Mouse (Mus musculus): ENCODE results near the gene Clint1. TPM values are rescaled to one million over a fixed set of nuclear protein-coding genes. Genes with fewer than 3 reads are reported as not detected.

The Clint1 gene
- total RNA-seq, 2 experiments from 2014 or later: 64.9 to 69.6 TPM

DNA sequence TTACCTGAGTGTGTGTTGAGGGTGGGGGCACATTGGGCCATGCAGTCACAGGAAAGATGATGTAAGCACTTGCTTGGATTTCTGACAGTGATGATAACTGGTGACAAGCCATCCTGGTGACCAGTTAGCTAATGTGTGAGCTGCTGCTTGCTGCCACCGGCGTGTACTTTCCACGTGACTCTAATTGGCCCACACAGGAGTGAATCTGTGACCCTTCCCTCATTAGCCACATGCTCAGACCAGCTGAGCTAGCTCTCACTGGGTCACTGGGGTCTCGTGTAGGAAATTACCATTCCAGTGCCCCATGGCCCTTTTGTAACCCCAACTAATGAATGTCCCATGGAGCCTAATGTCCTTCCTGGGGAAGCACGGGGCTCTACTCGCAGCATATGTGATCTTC is 73.6 kb downstream of the Clint1 start:
- no peak for DNase-seq (ENCODE audit: low spot score in 2 of 2)

DNA sequence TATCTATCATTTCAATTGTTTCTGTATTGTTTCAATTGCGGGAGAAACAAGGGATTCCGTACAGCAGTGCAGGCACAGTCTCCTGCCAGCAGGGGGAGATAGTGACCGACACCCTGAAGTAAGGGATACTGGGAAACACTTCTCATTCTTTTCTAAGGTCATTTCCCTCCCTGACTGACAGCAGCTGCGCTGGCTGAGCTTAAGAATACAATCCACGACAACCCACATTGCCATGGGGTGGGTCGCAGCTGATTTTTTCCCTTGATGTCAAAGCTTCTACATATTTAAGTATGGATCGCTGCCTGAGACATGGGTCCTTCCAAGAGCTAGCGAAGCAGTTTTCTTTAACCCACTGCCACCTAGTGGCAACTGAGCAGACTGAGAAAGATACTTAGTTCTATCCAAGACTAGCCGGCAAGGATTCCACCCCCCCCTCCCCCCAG is 74.8 kb downstream of the Clint1 start:
- peak; percentile 48 to 81 for DNase-seq (ENCODE audit: low spot score in 2 of 2)

DNA sequence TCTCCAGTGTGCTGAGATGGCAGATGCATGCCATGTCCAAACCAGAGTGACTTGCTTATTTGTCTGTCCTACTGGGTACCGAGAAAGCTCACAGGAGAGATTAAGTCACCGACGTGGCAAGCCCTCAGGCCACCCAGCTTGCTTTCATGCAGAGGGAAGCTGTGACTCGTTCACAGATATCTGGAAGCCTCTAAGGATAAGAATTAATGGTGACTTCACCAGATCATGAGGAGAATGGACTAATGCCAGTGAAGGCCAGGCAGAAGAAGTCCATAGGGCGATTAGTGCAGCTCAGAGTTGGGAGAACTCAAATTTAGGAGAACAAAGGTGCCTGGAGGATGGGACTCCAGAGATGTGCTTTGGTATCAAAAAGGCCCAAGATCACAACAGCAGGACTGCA is 75.6 kb downstream of the Clint1 start:
- no peak for DNase-seq (ENCODE audit: low spot score in 2 of 2)

DNA sequence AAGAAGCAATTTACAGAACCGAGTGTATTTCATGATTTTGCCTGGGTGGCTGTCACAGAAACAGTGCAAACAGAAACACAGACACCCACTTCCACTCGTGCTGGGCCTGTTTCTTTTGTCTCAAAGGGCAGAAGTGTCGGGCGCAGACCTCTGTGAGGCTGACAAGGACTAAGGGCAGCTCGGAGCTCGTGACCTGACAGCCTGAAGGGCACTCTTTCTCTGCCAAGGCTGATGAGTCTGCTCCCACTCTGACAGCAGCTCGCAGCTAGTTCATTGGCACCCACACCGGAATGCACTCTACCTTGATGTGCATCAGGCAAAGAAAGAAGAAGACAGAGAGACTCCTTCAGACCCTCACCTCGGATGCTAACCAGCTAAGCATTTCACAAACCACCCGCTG is 77.7 kb downstream of the Clint1 start:
- no peak for DNase-seq (ENCODE audit: low spot score in 2 of 2)

DNA sequence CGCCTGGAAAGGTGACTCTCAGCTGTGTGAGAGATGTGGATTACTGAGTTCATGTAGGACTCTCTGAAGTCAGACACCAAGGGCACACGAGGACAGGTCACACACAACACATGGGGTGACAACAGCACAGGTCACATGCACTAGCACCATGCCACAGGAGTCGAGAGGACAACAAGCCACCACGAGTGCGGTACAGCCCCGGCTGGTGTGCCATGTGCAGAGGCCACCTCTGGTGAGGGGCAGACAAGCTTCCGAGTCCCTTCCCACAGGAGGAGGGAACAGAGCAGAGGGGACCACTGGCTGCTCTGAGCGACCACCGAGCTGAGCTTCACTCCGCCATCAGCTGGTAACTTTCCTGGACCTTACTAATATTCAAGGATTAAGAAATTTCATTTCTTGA is 80.9 kb downstream of the Clint1 start:
- DNase-seq (ENCODE audit: low spot score in 2 of 2): no peak

DNA sequence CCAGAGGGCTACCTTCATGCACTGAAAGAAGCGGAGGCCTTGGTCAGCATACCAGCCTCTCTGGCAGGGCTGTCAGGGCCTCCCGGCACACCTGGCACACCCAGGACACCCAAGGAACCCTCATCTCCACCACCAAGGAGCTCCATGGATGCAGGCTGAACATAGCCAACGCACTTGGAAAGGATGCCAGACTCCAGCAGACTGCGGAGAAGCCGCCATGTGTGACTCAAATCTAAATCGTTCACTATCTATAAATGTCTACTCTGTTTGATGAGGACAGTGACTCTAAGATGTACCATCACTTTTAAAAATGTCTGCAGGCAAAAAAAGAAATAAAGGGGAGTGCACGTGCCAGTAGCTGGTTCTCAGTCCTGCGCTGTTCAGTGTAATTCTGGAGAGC is 85.6 kb downstream of the Clint1 start:
- no peak for DNase-seq (ENCODE audit: low spot score in 2 of 2)

DNA sequence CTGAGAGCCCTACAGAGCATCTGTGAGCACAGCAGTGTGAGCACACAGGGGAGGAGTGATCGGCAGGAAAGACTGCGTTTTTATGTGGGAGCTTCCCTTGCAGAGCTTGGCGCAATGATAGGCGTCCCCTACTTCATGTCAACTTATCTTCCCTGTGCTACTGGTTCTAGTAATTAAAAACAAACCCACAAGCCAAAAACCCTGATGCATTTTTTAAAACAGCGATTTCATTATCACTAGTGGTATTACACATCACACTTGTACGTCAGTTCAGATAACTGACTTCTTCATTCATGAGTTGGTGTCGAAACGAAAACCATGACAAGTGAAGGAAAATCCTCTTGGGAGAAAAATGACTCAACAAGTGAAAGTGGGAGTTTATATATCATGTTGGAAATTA is 87.1 kb downstream of the Clint1 start:
- no peak for DNase-seq (ENCODE audit: low spot score in 2 of 2)

DNA sequence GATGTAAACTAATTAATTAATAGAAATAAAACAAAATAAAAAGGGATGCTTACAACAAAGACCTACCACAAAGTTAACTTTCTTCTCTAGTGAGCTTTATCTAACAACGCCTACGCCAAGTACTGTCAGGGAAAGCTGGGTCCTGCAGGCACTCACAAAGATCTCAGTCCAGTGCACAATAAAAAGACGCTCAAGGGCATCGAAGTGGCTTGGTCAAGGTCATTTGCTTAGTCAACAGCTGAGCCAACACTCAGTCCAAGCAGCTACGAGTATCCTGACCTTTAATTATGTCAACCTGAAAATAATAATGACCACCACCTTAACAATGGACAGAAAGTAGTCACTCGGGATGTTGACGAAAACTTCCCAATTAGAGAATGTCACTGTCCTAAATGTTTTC is 90.4 kb downstream of the Clint1 start:
- DNase-seq (ENCODE audit: low spot score in 2 of 2): no peak

DNA sequence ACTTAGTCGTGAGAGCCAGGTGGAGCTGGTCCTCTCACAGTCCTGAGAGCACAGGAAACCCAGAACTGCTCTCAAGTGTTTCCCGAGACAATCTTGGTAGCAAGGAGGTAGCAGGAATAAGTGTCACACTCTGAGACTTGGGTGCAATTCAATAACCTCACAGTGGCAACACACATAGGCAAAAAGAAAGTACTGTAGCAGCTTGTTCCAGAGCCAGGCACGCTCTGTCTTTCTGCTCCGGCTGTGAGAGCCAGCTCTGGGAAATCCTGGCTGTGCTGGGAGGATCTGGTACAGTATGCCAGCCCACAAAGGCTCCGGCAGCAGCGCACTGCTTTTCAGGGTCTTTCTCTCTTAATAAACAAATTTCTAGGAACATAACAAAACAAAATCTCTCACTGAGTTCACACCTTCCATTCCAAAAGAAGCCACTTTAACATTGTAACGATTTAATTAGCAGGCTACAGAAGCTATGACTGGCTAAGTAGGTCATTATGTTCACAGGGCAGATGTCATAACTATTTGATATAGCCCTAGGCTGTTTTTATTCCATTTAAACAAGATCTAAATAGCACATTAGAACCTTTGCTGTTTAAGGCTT is 91.4 kb downstream of the Clint1 start:
- no peak for DNase-seq (ENCODE audit: low spot score in 2 of 2)

DNA sequence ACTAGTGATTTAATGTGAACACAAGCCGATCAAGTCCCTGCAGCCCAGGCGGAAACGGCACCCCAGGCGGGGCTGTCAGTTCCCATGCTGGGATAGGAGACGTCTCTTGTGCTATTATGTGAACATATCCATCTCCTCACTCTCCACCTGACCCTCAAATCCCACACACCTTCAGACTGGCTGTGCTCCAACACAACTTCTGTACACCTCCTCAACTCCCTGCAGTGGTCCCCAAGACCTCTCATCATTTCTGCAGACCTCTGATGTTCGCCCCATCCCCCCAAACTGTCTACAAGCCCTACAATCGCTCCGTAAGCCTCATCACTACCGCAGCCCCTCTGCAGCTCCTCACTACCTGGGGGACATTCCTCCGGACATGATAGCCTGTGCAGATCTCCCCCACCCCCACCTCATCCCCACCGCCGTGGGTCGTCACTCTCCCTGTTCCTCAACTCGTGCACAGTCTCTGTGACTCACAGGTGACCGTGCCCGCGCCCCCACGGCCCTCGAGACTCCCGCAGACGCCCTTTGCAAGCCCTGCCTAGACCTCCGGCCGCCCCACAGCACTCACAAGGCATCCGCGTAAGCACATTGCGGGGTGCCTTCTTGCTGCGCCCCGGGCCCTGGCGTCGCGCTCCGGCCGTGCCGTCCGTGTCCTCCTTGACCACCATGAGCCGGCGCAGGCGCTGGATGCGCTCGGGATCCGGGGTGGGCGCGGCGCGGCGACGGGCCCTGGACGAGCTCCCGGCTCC is 92.2 kb downstream of the Clint1 start:
- no peak for DNase-seq (ENCODE audit: low spot score in 2 of 2)

DNA sequence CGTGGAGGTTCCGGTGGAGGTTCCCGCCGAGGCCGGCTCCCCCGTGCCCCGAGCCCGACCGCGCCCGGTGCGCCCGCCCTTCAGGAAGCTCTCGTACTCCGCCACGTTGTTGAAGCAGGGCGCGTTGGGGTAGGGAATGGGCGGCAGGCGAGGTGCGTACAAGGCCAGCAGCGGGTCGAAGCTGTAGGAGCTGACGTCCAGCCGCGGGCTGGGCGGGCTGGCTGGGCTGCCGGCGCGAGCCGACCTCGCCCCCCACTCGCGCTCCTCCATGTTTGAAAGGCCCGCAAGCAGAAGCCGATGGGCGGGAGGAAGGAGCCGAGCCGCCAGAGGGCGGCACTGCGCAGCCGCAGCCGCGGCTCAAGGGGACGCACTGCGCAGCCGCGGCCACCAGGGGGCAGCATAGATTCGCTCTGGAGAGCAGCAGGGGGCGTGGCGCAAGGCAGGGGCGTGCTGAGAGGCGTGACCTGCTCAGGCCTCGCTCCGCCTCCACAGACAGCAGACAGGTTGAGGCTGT is 92.8 kb downstream of the Clint1 start, which contains the start of gene Lsm11:
Gene Lsm11, minus strand, starts transcription at position 293 of the 514 bp plus-strand sequence.
- DNase-seq (ENCODE audit: low spot score in 2 of 2): peak; percentile 96 to 98

DNA sequence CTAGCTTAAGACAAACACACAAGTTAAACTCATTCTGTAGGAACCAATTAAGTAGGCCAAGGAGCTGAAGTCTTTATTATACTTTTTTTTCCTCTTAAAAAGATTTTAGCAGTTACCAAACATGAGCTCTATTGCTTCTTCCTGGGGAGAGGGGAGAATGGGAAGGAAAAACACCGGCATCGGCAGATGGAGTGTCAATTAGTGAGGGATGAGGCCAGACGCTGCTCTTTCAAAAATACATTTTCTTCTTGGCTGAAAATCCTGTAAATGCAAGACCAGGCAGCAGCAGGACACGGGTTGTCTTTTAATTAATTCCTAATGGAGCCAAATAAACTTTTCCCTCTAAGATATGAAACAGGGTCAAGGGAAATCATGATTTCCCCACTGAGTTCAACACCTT is 94.9 kb downstream of the Clint1 start:
- no peak for DNase-seq (ENCODE audit: low spot score in 2 of 2)

DNA sequence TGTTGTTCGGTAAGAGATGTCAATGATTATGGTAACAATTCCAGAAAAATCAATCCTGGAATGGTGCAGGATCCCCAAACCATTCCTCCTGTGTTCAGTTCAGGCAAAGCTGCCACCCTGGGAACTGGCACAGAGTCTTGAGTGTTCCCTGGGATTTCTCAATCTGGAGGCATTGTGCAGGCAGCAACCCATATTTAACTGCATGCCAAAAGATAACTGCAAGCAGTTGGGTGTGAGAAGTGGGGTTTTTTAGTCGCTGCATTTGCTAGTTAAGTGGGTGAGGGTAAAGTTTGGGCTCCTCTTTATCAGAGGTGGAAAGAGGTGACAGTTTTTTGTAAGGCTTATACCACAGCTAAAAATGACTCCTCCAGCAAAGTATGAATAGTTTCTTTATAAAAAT is 95.6 kb downstream of the Clint1 start:
- no peak for DNase-seq (ENCODE audit: low spot score in 2 of 2)

DNA sequence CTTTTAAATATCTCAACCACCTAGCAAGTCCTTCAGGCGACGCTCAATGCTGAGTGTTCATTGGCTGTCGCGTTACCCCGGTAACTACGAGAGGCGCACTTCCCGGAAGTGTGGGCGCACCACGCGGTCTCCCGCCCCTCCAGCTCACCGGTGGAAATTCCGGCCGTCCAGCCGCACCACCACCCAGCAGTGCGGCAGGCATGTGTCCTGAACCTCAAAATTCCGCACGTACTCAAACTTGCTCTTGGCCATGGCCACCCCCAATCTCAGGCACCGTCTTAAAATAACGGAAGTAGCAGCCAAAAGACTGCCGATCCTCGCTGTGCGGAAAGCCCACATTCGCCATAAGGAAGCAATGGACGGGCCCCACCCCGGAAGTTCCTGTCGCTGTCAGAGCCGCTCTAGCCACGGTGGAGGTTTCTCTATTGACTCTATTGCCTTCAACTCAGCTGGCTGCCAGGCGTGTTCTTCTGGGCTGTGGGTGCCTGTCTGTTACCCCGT is 103.3 kb downstream of the Clint1 start, which contains the start of gene Thg1l:
Gene Thg1l, minus strand, starts transcription at position 368 of the 501 bp plus-strand sequence.
- DNase-seq (ENCODE audit: low spot score in 2 of 2): peak; percentile 70 to 88

DNA sequence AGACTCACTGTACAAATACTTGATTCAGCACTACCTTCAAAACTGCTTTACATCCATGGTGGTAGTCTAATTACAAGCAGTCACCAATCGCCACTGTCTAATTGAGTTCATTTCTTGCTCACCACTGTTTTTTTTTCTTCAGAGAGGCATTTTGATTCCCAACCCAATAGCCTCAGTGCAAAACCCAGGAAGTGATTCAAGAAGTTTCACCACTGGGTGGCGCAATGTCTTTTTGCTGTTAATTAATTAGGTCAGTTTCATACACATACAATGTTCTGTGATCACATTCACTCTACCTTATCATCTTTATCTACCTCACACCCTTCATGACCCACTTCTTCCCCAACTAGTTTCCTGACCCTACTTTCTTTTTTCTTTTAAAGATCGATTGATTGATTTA is 107.7 kb downstream of the Clint1 start:
- no peak for DNase-seq (ENCODE audit: low spot score in 2 of 2)

DNA sequence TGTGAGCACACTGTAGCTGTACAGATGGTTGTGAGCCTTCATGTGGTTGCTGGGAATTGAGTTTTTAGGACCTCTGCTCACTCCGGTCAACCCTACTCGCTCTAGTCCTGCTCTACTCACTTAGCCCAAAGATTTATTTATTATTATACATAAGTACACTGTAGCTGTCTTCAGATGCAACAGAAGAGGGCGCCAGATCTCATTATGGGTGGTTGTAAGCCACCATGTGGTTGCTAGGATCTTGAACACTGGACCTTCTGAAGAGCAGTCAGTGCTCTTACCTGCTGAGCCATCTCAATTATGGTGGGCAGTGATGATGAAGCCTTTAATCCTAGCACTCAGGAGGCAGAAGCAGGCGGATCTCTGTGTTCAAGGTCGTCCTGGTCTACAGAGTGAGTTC is 108.2 kb downstream of the Clint1 start:
- no peak for DNase-seq (ENCODE audit: low spot score in 2 of 2)

Small RNA genes lying within 50 kb of the gene (microRNA-seq; reads per million reads assigned to microRNA genes)
- not detected for gene Gm22751

Other genes with a start within 250 kb of the Clint1 start
- gene Lsm11, start 92.9 kb downstream of the Clint1 start, total RNA-seq (2021): 1 to 10 TPM; 4.9 to 5.6 TPM
- 1 to 10 TPM; 7.5 to 9.4 TPM for gene Thg1l, start 103.4 kb downstream of the Clint1 start, total RNA-seq (2021)
- under 1 TPM; 0.29 to 0.32 TPM for gene Sox30, start 128.3 kb downstream of the Clint1 start, total RNA-seq (2021)
- gene Gm12166, start 200.3 kb downstream of the Clint1 start, total RNA-seq (2021): 1 to 10 TPM; 1.1 to 1.3 TPM
- 10 to 100 TPM; 48.3 to 56.3 TPM for gene Adam19, start 203.9 kb downstream of the Clint1 start, total RNA-seq (2021)